Mouse (Mus musculus) urinary bladder, postnatal 14 days (tissue): ENCODE data around the gene Med22.
"Not testable (repeated sequence)": the region's sequence is repeated elsewhere in the genome, so short reads cannot be mapped to it uniquely, and the experiment has no call there.

Experiments used
- DNase-seq: peaks from one replicate; pipeline ENCODE4 v3.0.0; 2021; ENCODE audit warnings: low spot score

Med22 gene

GRCm38 (mm10) chr2:26916738-26917137 lies 6.3 kb upstream of the Med22 start:
- DNase-seq = no peak

- DNase-seq = peak; percentile 76
Observed at GRCm38 (mm10) chr2:26915927-26916728, 5.7 kb upstream of the Med22 start, which contains the start of the genes Surf2 and Surf1. Gene Surf2 (plus strand): TSS chr2:26916367. Gene Surf1 (minus strand): TSS chr2:26916530.

GRCm38 (mm10) chr2:26914148-26914941 lies 3.9 kb upstream of the Med22 start:
- DNase-seq = no peak

GRCm38 (mm10) chr2:26913416-26914147 lies 3.1 kb upstream of the Med22 start:
- DNase-seq = no peak

- no peak for DNase-seq
Observed at GRCm38 (mm10) chr2:26912253-26912770, 1.8 kb upstream of the Med22 start.

GRCm38 (mm10) chr2:26910994-26911765 lies 703 bp upstream of the Med22 start:
- peak; percentile 50 for DNase-seq

GRCm38 (mm10) chr2:26909387-26909784 lies 1.1 kb downstream of the Med22 start:
- no peak for DNase-seq

GRCm38 (mm10) chr2:26908710-26909386 lies 1.6 kb downstream of the Med22 start:
- DNase-seq = no peak

GRCm38 (mm10) chr2:26907109-26907508 lies 3.4 kb downstream of the Med22 start:
- DNase-seq = peak; percentile 56

GRCm38 (mm10) chr2:26906431-26906830 lies 4.0 kb downstream of the Med22 start:
- DNase-seq = no peak

GRCm38 (mm10) chr2:26905936-26906335 lies 4.5 kb downstream of the Med22 start:
- DNase-seq = no peak

- no peak for DNase-seq
Observed at GRCm38 (mm10) chr2:26903311-26903710, 7.2 kb downstream of the Med22 start.

- peak; percentile 94 for DNase-seq
Observed at GRCm38 (mm10) chr2:26902467-26903220, 7.8 kb downstream of the Med22 start, which contains the start of gene Surf6. Gene Surf6 (minus strand): TSS chr2:26902879.

GRCm38 (mm10) chr2:26901834-26902400 lies 8.6 kb downstream of the Med22 start:
- DNase-seq = no peak

GRCm38 (mm10) chr2:26900731-26901130 lies 9.7 kb downstream of the Med22 start:
- no peak for DNase-seq

- no peak for DNase-seq
Observed at GRCm38 (mm10) chr2:26895898-26896297, 14.6 kb downstream of the Med22 start.

- DNase-seq = not testable (repeated sequence)
Observed at GRCm38 (mm10) chr2:26886170-26886569, 24.3 kb downstream of the Med22 start.

- not testable (repeated sequence) for DNase-seq
Observed at GRCm38 (mm10) chr2:26885541-26885940, 24.9 kb downstream of the Med22 start.

GRCm38 (mm10) chr2:26878571-26878970 lies 31.9 kb downstream of the Med22 start:
- DNase-seq = no peak
